Mouse (Mus musculus): ENCODE results near the gene Klhdc8b. TPM values are rescaled to one million over a fixed set of nuclear protein-coding genes. Genes with fewer than 3 reads are reported as not detected.

Gene Klhdc8b
- total and polyA plus RNA-seq, 2 experiments from 2014 or later = 56.5 to 95.6 TPM

- TF ChIP-seq CTCF (IDR thresholded peaks at IDR 0.05; ENCODE audit: low read depth) = no peak
- peaks cover 32% of the 10 kb centered on the region for H3K4me1 ChIP-seq (ENCODE audit: insufficient read depth)
- peak overlapping the region; percentile 78 for H3K4me2 ChIP-seq (ENCODE audit: low read depth)
- WGBS = 51% methylated on average over 6 of the region's 6 CpGs
- no peaks in the 10 kb centered on the region for H3K9me3 ChIP-seq (ENCODE audit: low read length)
- H3K9ac ChIP-seq = peak overlapping the region; percentile 75
- H3K27me3 ChIP-seq (ENCODE audit: insufficient read depth, low read length) = no peaks in the 10 kb centered on the region
- DNase-seq (peak; percentile 24), ATAC-seq (no peak)
- H3K4me3 ChIP-seq (ENCODE audit: low read depth, low read length) = peak overlapping the region; percentile 67
- H3K27ac ChIP-seq (ENCODE audit: low read depth, low read length) = peak overlapping the region; percentile 82
- peaks cover 6% of the 10 kb centered on the region; the same call in 1 of the 2 replicates for H3K36me3 ChIP-seq (ENCODE audit: insufficient read depth)
Observed at GRCm38 (mm10) chr9:108451519-108452160, 9.7 kb downstream of the Klhdc8b start.

GRCm38 (mm10) chr9:108451170-108451493 lies 10.2 kb downstream of the Klhdc8b start:
- Histone ChIP-seq H3K4me2 (ENCODE audit: low read depth) (peak overlapping the region; percentile 78), H3K9ac (peak overlapping the region; percentile 39; the same call in 1 of the 2 replicates)
- WGBS = 85% methylated on average over 6 of the region's 6 CpGs

GRCm38 (mm10) chr9:108450292-108451169 lies 10.8 kb downstream of the Klhdc8b start:
- TF ChIP-seq CTCF (IDR thresholded peaks at IDR 0.05; ENCODE audit: low read depth) = no peak
- Histone ChIP-seq H3K9ac (peak overlapping the region; percentile 39), H3K4me2 (ENCODE audit: low read depth) (peak overlapping the region; percentile 78), H3K4me1 (ENCODE audit: insufficient read depth) (peaks cover 32% of the 10 kb centered on the region), H3K36me3 (ENCODE audit: insufficient read depth) (peaks cover 6% of the 10 kb centered on the region; the same call in 1 of the 2 replicates), H3K27me3 (ENCODE audit: insufficient read depth, low read length) (no peaks in the 10 kb centered on the region), H3K27ac (ENCODE audit: low read depth, low read length) (peak overlapping the region; percentile 82), H3K4me3 (ENCODE audit: low read depth, low read length) (peak overlapping the region; percentile 22), H3K9me3 (ENCODE audit: low read length) (no peaks in the 10 kb centered on the region)
- 41% methylated on average over 21 of the region's 21 CpGs for WGBS
- ATAC-seq (peak; percentile 8; the same call in 1 of the 2 replicates), DNase-seq (peak; percentile 61)

More at GRCm38 (mm10) chr9:108451170-108451493, 10.2 kb downstream of the Klhdc8b start:
- no peak for ATAC-seq
- Histone ChIP-seq H3K36me3 (ENCODE audit: insufficient read depth) (peaks cover 6% of the 10 kb centered on the region; the same call in 1 of the 2 replicates), H3K9me3 (ENCODE audit: low read length) (no peaks in the 10 kb centered on the region), H3K27ac (ENCODE audit: low read depth, low read length) (peak overlapping the region; percentile 82), H3K4me1 (ENCODE audit: insufficient read depth) (peaks cover 32% of the 10 kb centered on the region), H3K27me3 (ENCODE audit: insufficient read depth, low read length) (no peaks in the 10 kb centered on the region), H3K4me3 (ENCODE audit: low read depth, low read length) (peak overlapping the region; percentile 67; the same call in 1 of the 2 replicates)
- no peak for TF ChIP-seq CTCF (IDR thresholded peaks at IDR 0.05; ENCODE audit: low read depth)
- no peak for DNase-seq

- peak overlapping the region; percentile 39 for H3K9ac ChIP-seq
- H3K27me3 ChIP-seq (ENCODE audit: insufficient read depth, low read length) = no peaks in the 10 kb centered on the region
- no peaks in the 10 kb centered on the region for H3K9me3 ChIP-seq (ENCODE audit: low read length)
- DNase-seq (peak; percentile 74), ATAC-seq (peak; percentile 53)
- WGBS = 7% methylated on average over 4 of the region's 4 CpGs
- H3K4me1 ChIP-seq (ENCODE audit: insufficient read depth) = peaks cover 32% of the 10 kb centered on the region
- TF ChIP-seq CTCF (IDR thresholded peaks at IDR 0.05; ENCODE audit: low read depth) = no peak
- H3K4me3 ChIP-seq (ENCODE audit: low read depth, low read length) = peak overlapping the region; percentile 22
- peak overlapping the region; percentile 82 for H3K27ac ChIP-seq (ENCODE audit: low read depth, low read length)
- H3K36me3 ChIP-seq (ENCODE audit: insufficient read depth) = peaks cover 6% of the 10 kb centered on the region; the same call in 1 of the 2 replicates
- peak overlapping the region; percentile 78 for H3K4me2 ChIP-seq (ENCODE audit: low read depth)
Observed at GRCm38 (mm10) chr9:108449860-108450259, 11.5 kb downstream of the Klhdc8b start.

GRCm38 (mm10) chr9:108445125-108445524 lies 16.3 kb downstream of the Klhdc8b start:
- no peak overlapping the region for H3K9ac ChIP-seq
- no peak for TF ChIP-seq CTCF (IDR thresholded peaks at IDR 0.05; ENCODE audit: low read depth)
- H3K27ac ChIP-seq (ENCODE audit: low read depth, low read length) = no peak overlapping the region
- H3K4me1 ChIP-seq (ENCODE audit: insufficient read depth) = peaks cover 19% of the 10 kb centered on the region
- no peaks in the 10 kb centered on the region for H3K9me3 ChIP-seq (ENCODE audit: low read length)
- H3K4me2 ChIP-seq (ENCODE audit: low read depth) = no peak overlapping the region
- H3K36me3 ChIP-seq (ENCODE audit: insufficient read depth) = peaks cover 6% of the 10 kb centered on the region; the same call in 1 of the 2 replicates
- 75% methylated on average over 9 of the region's 9 CpGs for WGBS
- H3K4me3 ChIP-seq (ENCODE audit: low read depth, low read length) = no peak overlapping the region
- ATAC-seq = no peak
- no peak for DNase-seq
- no peaks in the 10 kb centered on the region for H3K27me3 ChIP-seq (ENCODE audit: insufficient read depth, low read length)

- Histone ChIP-seq H3K27me3 (ENCODE audit: insufficient read depth, low read length) (no peaks in the 10 kb centered on the region), H3K4me2 (ENCODE audit: low read depth) (no peak overlapping the region), H3K4me3 (ENCODE audit: low read depth, low read length) (no peak overlapping the region), H3K4me1 (ENCODE audit: insufficient read depth) (peaks cover 9% of the 10 kb centered on the region), H3K9me3 (ENCODE audit: low read length) (no peaks in the 10 kb centered on the region), H3K9ac (no peak overlapping the region), H3K36me3 (ENCODE audit: insufficient read depth) (no peaks in the 10 kb centered on the region), H3K27ac (ENCODE audit: low read depth, low read length) (peak overlapping the region; percentile 54)
- ATAC-seq (peak; percentile 89), DNase-seq (peak; percentile 90)
- WGBS = 49% methylated on average over 11 of the region's 11 CpGs
- no peak for TF ChIP-seq CTCF (IDR thresholded peaks at IDR 0.05; ENCODE audit: low read depth)
Observed at GRCm38 (mm10) chr9:108441236-108441919, 20.0 kb downstream of the Klhdc8b start.

All from forebrain, postnatal 0 days (tissue).